Mouse (Mus musculus) cerebellum, adult 2 months (tissue): ENCODE data around the gene Fgfr2. TPM values are rescaled to one million over a fixed set of nuclear protein-coding genes. Genes with fewer than 3 reads are reported as not detected.

Source experiments
- DNase-seq, 2 experiments: peaks; one replicate each; pipeline ENCODE4 v3.0.0; 2021
- H3K27ac ChIP-seq: fragments of 200-500 bp; 2 replicates; pipeline ENCODE4 v1.5.1; 2012; ENCODE audit warnings: low read length, control low read depth, inconsistent platforms; ENCODE audit not compliant: insufficient read depth
- H3K27me3 ChIP-seq: fragments of 200-500 bp; 2 replicates; pipeline ENCODE4 v1.6.1; 2012; ENCODE audit warnings: inconsistent platforms, mild to moderate bottlenecking, low read length, moderate library complexity; ENCODE audit not compliant: control insufficient read depth, insufficient read depth
- H3K4me1 ChIP-seq: fragments of 200-500 bp; 2 replicates; pipeline ENCODE4 v1.6.1; 2011; ENCODE audit warnings: low read length; ENCODE audit not compliant: control insufficient read depth, insufficient read depth
- H3K4me3 ChIP-seq: fragments of 200-500 bp; replicated peaks from 2 replicates; pipeline ENCODE3; 2011; ENCODE audit warnings: mild to moderate bottlenecking, low read depth, low read length, control low read depth; ENCODE audit not compliant: insufficient read depth
- CTCF ChIP-seq: fragments of 200-500 bp; IDR thresholded peaks from 2 replicates; pipeline ENCODE4 v1.5.1; 2011; ENCODE audit warnings: low read depth, mild to moderate bottlenecking, control low read depth, low read length, moderate library complexity, borderline replicate concordance; ENCODE audit not compliant: insufficient read depth
- POLR2A ChIP-seq: fragments of 200-500 bp; IDR thresholded peaks from 2 replicates; pipeline ENCODE4 v1.6.1; 2011; ENCODE audit warnings: low read length, control low read depth, borderline replicate concordance; ENCODE audit not compliant: insufficient read depth
- WGBS: fragments of 180-500 bp; shearing (Covaris S2); methylation state at CpG from one replicate; pipeline ENCODE4 v1.1.7; 2018; 5-methylcytosine and 5-hydroxymethylcytosine counted together
- polyA plus RNA-seq: library from polyadenylated mRNA; depleted of rRNA; stranded (reverse); fragments of >200 nt; gene quantifications from 2 replicates; pipeline ENCODE4 v1.2.3, GENCODE M21; 2012

Fgfr2 gene
- polyA plus RNA-seq, 1 experiment, result 95.3 TPM

DNA sequence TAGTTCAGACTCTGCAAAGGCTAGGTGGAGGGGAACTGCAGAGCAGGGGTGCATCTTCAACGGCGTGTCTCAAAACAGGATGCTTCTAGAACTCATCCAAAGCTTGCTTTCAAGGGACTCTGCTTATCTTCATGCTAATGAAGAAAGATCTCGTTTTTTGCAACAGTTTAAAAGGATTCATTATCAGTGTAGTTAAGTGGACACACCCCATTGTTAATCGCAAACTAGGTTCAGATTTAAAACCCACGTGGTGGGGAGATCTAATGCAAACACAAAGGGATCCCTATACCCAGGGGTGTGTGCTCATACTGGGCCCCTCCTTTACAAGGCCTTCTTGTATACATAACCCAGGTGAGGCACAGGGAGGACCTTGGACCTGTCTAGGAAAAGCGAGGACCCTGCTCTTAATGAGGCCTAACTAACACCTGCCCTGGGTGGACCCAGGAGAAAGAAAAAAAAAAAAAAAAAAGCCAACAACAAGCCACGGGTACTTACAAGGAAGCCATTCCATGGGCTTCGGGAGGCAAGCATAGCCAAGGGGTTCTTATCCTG, 93.6 kb downstream of the Fgfr2 start:
- peaks cover 19% of the 10 kb centered on the region for H3K4me1 ChIP-seq
- H3K27ac ChIP-seq, result no peak overlapping the region
- no peak overlapping the region for H3K4me3 ChIP-seq
- no peak for DNase-seq
- no peaks in the 10 kb centered on the region for H3K27me3 ChIP-seq
- TF ChIP-seq POLR2A, result no peak
- no peak for TF ChIP-seq CTCF
- WGBS, result 81% methylated on average over 8 of the region's 8 CpGs

DNA sequence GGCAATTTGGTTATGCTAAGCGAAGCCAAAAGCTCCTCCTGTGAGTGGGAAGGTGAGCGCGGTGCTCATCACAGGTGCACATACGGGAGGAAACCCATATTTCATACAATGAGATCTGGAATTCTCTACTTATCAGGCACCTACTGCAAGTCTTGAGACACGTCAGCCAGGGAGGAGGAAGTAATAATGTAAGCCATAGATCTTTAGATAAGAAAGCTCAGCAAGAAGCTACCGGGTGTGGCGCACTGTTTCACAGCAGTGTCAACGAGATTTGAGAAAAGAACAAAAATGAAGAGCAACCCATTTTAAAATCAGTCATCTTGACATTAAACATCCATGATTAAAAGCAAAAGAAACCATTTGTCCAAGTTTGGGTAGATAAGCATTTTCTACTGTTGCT, 94.1 kb downstream of the Fgfr2 start:
- no peak overlapping the region for H3K4me3 ChIP-seq
- 78% methylated on average over 8 of the region's 8 CpGs for WGBS
- H3K4me1 ChIP-seq, result peaks cover 15% of the 10 kb centered on the region
- DNase-seq, result no peak
- no peak overlapping the region for H3K27ac ChIP-seq
- TF ChIP-seq POLR2A (no peak), CTCF (no peak)
- no peaks in the 10 kb centered on the region for H3K27me3 ChIP-seq

DNA sequence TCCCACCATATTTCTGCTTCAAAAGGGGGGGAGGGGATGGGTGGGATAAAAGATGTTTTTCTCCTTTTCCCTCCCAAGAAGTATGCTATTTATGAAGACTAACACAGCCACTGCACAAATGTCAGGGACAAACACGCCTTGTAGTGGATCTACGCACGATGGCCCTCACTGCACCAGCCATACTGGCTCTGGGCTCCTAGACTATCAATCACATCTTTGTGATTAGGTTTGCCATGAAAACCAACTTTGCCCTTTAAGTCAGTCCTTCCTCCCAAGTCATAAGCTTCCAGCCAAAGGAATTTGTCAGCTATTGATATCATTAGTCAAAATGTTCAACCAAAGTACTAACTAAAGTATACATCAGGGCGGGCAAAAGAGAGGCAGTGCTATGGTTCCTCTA, 95.2 kb downstream of the Fgfr2 start:
- Histone ChIP-seq H3K27ac (no peak overlapping the region), H3K27me3 (no peaks in the 10 kb centered on the region), H3K4me1 (peaks cover 7% of the 10 kb centered on the region), H3K4me3 (no peak overlapping the region)
- TF ChIP-seq POLR2A, result no peak
- WGBS, result 97% methylated on average over 4 of the region's 4 CpGs
- no peak for DNase-seq

DNA sequence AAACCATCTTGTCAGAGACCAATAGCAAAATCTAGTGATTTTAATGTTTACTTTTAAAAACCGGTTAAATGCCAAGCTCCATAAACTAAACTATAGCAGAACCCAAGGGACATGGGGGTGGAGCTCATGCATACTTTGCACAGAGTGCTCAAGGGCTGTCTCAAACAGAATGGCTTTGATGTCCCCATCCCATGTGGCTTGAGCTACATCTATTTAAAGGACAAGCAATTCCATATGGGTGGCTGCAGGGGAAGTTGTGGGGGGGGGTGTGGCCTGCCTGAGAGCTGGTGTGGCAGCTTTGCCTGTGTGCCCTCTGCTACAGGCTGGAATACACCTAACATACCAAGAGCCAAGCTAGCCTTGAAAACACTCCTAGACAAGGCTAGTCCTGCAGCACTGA, 98.5 kb downstream of the Fgfr2 start:
- TF ChIP-seq CTCF (no peak), POLR2A (no peak)
- Histone ChIP-seq H3K4me1 (peaks cover 22% of the 10 kb centered on the region), H3K4me3 (no peak overlapping the region), H3K27me3 (no peaks in the 10 kb centered on the region), H3K27ac (no peak overlapping the region)
- no peak for DNase-seq
- 89% methylated on average over 1 of the region's 1 CpGs for WGBS

DNA sequence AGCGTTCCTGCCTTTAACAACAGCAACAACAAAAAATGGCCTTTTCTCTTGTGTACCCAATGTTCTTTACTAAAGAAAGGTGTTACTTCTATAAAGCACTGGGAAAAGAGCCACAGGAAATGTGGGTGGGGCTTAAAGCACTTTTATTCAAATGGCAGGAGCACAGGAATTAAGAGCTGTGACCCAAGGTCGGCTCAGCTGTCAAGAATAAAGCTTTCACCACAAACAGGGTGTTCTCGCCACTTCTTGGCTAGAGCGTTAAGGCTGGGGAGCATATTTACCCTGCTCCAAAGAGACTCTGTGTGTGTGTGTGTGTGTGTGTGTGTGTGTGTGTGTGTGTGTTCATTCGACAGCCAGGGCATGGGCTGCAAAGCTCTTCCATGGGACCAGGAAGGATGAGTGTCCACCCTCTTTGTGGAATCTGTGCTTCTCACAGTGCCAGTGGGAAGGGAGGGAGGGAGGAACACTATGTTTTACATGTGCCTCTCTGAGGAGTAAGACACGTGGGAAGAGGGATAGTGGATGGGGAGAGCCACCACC, 103.6 kb downstream of the Fgfr2 start:
- 44% methylated on average over 6 of the region's 6 CpGs for WGBS
- no peak overlapping the region for H3K27ac ChIP-seq
- DNase-seq, result no peak
- no peak overlapping the region for H3K4me3 ChIP-seq
- no peak for TF ChIP-seq POLR2A
- no peak for TF ChIP-seq CTCF
- peaks cover 44% of the 10 kb centered on the region for H3K4me1 ChIP-seq
- no peaks in the 10 kb centered on the region for H3K27me3 ChIP-seq

DNA sequence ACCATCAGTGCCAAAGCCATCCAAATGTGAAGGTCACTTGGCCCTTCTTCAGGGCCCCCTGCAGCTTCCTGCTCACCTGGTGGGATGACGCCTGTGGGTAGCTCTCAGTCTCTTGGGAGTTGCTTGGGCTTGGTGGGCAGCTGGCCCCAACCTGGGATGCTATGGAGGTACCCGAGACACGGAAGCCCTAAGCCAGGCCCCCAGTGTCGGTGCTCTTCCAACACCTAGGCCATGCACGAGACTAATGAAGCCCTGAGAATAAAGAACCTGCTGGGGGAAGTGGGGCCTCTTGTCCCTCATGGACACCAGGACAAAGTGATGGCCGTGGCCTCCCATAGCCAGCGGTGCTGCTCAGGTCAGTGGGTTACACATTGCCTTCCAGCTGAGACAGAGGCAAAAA, 104.2 kb downstream of the Fgfr2 start:
- H3K4me1 ChIP-seq, result peaks cover 50% of the 10 kb centered on the region
- H3K27me3 ChIP-seq, result no peaks in the 10 kb centered on the region
- no peak overlapping the region for H3K4me3 ChIP-seq
- DNase-seq, result no peak
- H3K27ac ChIP-seq, result 0 out of 2 replicates have a peak overlapping the region, but pooled peaks have one; percentile 26
- whole genome bisulfite sequencing, result 51% methylated on average over 7 of the region's 7 CpGs
- TF ChIP-seq CTCF (no peak), POLR2A (no peak)

DNA sequence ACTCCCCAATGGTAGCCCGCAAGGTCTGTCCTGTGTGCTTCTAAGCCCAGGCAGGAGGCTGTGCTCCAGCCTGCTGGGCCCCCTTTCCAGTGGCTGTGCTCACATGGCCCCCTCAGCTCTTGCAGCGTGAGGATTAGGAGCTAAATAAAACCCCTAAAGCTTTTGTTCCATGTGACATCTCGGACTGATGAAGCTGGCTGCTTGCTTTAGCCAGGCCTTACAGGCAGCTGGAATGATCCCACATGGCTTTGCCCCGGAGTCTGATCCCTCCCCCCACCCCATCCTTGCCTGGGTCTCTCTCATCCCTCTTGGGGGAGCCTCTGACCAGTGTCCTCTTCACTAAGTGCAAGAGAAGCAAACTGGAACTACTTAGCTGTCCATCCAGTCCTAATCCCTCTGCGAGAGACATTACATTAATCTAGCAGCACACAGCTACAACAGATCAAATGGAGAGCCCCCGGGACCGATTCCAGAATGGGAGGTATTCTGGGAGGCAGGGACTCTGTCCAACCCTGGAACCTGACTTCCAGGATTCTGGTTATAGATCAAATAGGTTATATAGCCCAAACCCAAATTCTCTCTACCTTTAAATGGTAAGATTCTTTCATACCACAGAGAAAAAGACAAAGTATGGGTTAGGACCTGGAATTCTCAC, 107.6 kb downstream of the Fgfr2 start:
- TF ChIP-seq CTCF (no peak), POLR2A (no peak)
- no peak overlapping the region for H3K4me3 ChIP-seq
- H3K27me3 ChIP-seq, result no peaks in the 10 kb centered on the region
- H3K27ac ChIP-seq, result peak overlapping the region; percentile 76
- no peak for DNase-seq
- WGBS, result 20% methylated on average over 7 of the region's 7 CpGs
- H3K4me1 ChIP-seq, result peaks cover 60% of the 10 kb centered on the region

DNA sequence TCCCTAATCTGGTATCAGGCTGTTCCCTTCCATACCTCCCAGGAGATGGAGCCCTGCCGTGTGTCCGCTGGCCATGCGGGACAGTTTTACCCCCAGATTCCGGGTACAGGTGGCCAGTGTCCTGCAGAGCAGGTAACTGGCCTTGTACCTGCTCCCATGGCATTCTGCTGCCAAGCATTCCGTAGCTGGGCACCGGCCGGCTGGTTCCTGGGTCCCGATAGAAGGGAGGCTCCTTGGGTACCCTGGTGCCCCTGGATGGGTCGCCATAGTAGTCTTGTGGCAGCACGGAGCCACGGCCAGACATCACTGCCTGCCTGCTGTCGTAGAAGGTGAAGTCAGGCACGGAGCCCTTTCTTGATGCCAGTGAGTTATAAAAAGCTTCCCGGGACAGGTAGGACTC, 108.5 kb downstream of the Fgfr2 start:
- peaks cover 60% of the 10 kb centered on the region for H3K4me1 ChIP-seq
- DNase-seq, result peak; percentile 57 to 58
- peak overlapping the region; percentile 9 for H3K4me3 ChIP-seq
- H3K27me3 ChIP-seq, result no peaks in the 10 kb centered on the region
- TF ChIP-seq CTCF (no peak), POLR2A (no peak)
- WGBS, result 11% methylated on average over 14 of the region's 14 CpGs
- peak overlapping the region; percentile 66 for H3K27ac ChIP-seq
